Mouse (Mus musculus) cerebellum, postnatal 10 days (tissue): ENCODE measurements around the gene Syt2.
A peak's percentile ranks its signal among the peaks of the same experiment; 100 is the strongest.

Source experiments
- DNase-seq, 2 experiments: peaks; one replicate each; pipeline ENCODE4 v3.0.0; 2021; ENCODE audit warnings: mixed read lengths in 2 of 2

Syt2 gene

GRCm38 (mm10) chr1:134706549-134706948 is 60.1 kb downstream of the Syt2 start:
- no peak for DNase-seq

- DNase-seq = no peak
Measured at GRCm38 (mm10) chr1:134707516-134707915, 61.0 kb downstream of the Syt2 start.

DNA sequence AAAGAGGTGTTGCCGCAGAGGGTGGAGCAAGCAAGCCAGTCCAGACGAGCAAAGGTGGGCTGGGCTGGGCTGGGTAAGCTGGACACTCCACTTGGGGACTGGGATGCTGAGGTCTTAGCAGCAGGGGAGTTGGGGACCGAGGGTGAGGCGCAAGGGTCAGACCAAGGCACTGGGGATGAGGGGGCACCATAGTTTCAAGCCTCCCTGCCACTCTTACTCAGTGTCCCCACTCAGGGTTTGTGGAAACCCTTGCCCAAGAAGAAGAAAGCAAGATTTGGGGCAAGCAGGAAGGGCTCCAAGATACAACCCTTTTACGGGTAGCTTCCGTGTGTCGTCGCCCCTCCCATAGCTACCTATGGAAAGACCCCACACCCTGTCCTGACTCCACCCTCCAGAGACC is 61.8 kb downstream of the Syt2 start:
- no peak for DNase-seq

DNA sequence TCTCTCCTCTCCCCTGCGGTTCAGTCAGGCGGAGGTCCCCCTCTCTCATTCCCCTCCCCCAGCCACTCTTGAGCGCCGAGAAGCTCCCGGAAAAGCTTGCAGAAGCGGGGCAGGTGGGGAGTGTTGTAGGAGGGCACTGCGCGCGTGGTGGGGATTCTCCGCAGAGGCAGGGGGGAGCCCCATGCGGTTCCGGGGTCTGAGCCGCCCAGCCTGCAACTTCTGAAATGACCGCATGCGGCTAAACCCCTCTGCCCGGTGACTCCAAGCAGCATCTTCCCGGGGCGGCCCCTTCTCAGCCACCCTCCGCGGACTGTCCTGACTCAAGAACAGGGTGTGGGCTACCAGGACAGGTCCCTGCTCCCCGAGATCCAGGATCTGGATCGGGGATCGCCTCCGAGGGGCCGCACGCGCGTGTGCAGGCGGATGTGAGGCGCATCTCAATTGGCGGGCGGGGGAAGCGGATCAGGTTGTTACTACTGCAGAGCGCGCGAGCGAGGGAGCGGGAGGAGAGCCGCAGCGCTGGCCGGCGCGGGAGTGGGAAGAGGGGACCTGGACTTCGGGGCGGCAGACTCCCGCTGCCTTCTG is 62.4 kb downstream of the Syt2 start:
- DNase-seq = peak; percentile 81 to 84

DNA sequence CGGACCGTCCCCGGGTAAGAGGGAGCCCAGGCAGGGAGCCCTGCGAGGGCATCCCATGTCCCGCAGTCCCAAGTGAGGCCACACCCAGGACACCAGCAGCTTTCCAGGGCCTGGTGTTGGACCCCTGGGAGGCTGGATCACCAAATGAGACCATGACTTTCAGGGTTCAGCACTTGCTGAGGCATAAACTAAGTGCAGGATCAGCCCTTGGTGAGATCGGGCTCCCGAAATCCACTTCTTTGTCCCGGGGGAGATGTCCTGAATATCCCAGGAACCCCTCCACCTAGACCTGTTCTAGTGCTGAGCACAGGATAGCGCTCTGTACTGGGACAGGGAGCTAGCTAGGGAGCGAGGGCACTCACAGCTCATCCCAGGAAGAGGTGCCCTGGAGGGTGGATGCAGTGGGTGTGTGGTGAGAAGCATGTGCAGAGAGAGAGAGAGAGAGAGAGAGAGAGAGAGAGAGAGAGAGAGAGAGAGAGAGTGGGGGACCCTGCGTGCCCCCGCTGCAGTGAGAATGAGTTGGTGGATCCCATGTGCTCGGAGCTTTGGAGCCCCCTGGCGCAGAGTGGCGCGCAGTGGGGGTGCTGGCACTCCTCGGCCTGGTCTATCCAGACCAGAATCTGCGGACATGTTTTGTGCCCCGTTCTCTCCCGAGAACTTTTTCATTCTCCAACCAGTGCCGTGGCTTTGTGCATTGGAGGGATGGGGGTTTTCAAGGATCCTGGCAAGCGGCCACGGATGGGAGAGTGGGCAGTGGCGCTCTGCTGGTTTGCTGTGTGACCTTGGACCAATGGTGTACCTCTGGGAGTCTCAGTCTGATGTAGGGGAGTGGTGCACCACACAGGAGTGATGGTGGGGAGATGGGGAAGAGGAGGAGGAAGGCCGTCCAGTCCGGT is 63.2 kb downstream of the Syt2 start:
- peak; percentile 78 to 82 for DNase-seq

- DNase-seq = peak in 1 of 2 experiments; percentile 19
Measured at GRCm38 (mm10) chr1:134711061-134711460, 64.6 kb downstream of the Syt2 start.

DNA sequence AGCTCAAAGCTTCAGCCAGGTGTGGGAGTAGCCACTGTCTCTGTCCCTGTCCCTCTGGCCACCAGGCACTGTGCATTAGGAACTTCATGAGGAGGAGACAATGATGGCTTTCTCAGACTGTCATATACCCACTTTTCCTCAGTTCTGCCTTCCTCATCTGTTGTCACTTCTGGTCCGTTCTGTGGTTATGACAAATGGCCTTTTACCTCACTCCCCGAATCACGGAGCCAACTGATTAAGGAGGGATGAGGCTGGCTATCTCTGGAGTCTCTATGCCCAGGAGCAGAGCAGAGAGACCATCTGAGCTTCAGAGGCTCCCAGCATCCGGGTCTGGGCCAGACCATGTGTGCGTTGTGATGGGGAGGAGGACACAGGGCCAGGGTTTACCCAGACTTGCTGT is 65.2 kb downstream of the Syt2 start:
- DNase-seq = peak in 1 of 2 experiments; percentile 29

DNA sequence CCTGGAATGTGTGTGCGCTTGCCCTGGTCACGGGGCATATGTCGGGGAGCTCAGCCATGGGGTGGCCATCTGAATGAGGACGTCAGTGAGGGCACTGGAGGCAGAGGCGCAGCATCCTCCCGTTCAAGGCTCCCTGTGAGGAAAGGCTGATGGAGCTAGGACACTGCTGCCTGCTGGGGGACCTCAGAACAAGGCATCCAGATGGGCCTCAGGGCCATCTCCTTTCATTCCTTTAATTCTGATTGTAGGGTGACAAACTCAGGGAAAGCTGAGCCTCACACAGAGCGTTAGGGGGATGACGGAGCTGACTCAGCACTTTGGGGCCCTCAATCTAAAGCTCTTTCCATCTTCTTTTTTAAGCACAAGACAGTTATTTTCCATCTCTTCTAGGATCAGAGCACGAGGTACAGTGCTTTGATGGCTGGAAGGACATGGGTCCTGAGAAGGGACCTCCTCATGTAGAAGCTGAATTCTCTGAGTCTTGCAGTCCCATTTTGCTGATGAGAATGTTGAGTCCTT is 66.4 kb downstream of the Syt2 start:
- peak in 1 of 2 experiments; percentile 7 for DNase-seq

DNA sequence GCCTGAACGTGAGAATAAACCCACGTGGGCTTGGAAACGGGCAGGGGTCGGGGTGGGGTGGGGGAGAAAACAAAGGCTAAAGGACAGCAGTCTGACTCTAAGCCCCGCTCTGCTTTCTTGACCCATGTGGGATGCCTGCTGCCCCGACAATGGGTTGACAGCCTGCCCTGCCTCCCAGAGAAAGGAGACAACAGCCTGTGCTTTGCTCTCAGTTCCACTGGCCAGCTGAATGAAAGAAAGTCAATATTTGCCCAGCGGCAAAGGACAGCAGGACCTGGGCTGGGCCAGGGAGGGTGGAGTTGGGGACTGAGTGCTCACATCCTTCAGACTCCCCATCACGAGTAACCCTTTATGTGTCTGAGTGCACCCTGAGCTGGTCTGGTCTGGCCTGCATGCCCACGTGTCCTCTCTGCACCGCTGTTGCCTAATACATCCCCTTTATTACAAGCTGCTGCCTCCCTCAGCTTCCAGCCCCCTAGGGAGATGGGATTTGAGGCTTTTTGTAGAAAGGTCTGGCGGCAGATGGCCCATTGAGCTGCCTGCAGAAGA is 67.0 kb downstream of the Syt2 start:
- peak; percentile 66 to 68 for DNase-seq

- peak; percentile 48 to 60 for DNase-seq
Measured at GRCm38 (mm10) chr1:134714166-134714565, 67.7 kb downstream of the Syt2 start.

- DNase-seq = peak; percentile 68 to 75
Measured at GRCm38 (mm10) chr1:134715092-134715491, 68.6 kb downstream of the Syt2 start.

DNA sequence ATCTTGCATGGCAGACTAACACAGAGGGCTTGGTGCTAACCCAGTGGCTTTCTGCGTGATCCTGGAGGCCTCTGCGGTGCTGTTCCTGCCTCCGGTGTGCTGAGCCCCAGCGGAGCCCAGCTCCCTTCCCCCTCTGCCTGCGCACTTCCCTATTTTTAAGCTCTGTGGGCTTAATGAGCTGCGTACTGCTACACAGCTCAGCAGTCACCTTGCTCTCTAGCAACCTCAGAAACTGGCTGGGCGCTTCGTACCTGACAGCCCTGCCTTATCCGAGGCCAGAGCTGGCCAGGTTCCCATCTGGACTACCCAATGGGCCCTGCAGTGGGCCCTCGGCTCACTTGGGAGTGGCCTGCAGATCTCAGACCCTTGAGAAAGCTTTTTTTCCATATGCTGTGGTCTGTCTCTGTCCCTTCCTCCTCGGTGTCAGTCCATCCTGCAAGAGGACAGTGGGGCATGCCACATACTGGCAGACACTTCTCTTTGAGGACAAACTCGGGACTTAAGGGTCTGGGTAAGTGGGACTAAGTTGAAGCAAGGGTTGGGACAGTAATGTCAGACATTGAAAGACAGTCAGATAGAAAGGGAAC is 73.3 kb downstream of the Syt2 start:
- no peak for DNase-seq

DNA sequence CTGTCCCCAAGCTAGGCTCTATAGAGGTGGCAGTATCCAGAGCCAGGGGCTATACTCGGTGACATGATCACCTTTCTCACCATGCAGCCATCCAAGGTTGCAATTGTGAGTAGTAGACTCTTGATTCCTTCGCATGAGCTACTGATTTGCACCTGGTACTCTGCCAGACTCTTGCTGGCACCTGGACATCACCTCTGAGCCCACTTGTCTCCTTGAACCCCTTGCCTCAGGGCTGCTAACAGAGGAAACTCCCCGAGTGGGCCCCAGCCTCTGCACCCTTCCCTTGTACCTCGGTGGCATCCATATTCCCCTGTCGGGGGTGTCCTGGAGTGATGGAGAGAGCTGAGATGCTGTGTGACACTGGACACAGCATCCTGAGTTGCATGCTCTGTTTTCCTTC is 75.0 kb downstream of the Syt2 start:
- no peak for DNase-seq

DNA sequence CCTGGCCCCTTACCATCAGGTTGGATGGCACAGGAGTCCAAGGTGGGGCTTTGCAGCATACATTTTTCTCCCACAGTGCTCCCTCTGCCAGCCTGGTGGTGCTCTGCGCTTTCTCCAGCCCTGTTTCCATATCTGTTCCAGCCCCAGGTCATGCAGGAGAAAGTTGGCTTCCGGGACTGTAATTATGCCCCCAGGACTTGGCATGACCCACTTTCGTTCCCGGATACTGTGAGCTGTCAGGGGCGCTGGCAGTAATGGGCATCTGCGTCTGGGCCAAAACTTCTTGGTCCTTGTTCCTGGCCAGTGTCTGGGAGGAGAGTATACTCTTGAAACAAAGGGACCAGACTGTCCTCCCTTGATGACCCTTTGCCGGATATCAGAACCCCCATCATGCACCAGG is 76.4 kb downstream of the Syt2 start:
- peak; percentile 80 to 89 for DNase-seq

DNA sequence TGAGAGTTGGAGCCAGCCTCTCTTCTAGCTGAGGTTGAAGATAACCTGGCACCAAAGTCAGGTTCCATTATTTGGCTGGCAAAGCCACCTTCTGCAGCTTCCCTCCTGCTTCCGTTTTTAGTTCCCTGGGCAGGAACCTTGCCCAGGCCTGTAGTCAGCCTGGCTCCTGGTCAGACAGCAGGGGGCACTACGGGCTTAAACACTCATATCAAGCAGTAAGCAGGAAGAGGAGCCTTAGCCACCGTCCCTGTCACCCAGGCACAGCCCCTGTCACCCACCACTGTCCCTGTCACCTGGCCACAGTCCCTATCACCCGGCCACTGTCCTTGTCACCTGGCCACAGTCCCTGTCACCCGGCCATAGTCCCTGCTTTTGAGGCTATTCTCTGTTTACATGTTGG is 78.8 kb downstream of the Syt2 start:
- DNase-seq = peak; percentile 81 to 87

- DNase-seq = no peak
Measured at GRCm38 (mm10) chr1:134726480-134726879, 80.0 kb downstream of the Syt2 start.

DNA sequence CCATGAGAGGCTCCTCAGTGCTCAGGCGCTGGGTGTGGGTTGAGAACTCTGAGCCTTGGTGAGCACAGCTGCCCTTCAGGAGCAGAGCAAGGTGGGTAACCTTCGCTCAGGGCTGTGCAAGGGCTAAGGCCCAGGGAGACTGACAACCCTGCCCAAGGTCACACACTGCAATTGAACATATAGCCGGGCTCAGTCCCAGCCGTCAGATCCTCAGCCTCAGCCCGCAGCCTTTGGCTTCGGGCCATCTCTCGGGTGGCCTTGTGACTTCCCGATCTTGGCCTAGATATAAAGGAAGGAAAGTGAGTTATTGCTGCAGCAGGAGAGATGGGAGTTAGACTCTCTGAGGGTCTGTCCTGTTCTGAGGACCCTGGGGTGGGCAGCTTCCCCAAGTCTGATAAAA is 80.8 kb downstream of the Syt2 start:
- DNase-seq = peak; percentile 59 to 60

DNA sequence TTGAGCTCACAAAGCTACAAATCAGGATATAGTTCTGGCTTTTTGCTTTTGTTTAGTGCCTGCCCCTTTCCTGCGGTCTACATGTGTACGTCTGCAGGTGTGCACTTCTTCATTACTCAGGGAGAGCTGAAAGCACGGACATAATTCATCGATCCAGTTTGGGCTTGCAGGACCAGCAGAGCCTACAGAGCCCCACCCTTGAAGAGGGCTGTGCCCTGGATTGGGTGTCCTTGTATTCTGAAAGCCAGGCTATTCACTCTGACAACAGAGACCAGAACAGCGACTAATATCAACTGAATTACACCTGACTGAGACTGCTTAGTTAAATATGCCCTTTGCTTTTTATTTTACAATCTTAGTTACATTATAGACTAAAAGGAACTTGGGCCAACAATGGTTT is 87.2 kb downstream of the Syt2 start:
- no peak for DNase-seq

GRCm38 (mm10) chr1:134737463-134737862 is 91.0 kb downstream of the Syt2 start:
- DNase-seq = peak in 1 of 2 experiments; percentile 49

GRCm38 (mm10) chr1:134741433-134741832 is 95.0 kb downstream of the Syt2 start:
- peak; percentile 68 to 74 for DNase-seq

DNA sequence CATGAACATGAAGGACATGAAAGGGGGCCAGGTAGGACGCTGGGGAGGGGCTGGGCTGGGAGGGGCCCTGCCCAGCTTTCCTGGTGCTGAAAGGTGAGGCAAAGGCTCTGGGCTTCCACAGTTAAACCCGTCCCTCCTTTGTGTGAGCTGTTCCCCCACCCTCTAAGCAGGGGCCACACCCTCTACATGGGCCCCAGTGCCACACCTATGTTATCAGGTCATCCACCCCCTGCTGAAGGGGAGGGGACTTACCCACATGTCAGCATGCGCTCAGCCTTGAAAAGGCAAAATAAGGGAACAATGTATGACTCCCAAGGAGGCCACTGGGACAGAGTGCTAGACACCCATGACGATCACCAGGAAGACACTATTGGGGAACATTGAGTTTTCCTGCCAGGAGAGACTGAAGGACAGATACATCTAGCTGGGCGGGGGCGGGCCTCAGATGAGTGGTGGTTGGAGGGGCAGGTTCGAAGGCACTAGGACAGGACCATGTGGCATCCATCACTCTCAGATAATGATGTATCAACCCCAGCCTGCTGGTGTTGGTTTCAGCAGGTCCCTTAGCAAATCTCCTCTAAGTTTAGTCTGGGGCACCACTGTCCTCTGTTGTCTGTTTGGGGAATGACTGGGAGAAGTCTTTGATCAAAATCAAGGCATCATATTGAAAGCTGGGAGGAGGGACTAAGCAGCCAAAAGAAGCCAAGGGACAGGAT is 95.6 kb downstream of the Syt2 start:
- no peak for DNase-seq

- peak; percentile 57 to 68 for DNase-seq
Measured at GRCm38 (mm10) chr1:134745648-134746047, 99.2 kb downstream of the Syt2 start.
